Mouse (Mus musculus) layer of hippocampus, adult 2 months (tissue): Measurements from ENCODE around the gene Myo1e. TPM values are rescaled to one million over a fixed set of nuclear protein-coding genes. Genes with fewer than 3 reads are reported as not detected.
"Not testable (repeated sequence)": the region's sequence is repeated elsewhere in the genome, so short reads cannot be mapped to it uniquely, and the experiment has no call there.

ENCODE experiments used
- DNase-seq, 2 experiments: peaks; one replicate each; pipeline ENCODE4 v3.0.0; 2022; ENCODE audit warnings: low spot score in 2 of 2
- H3K27ac ChIP-seq: fragments of 200-600 bp; 2 replicates; pipeline ENCODE4 v1.8.1; 2022
- H3K4me3 ChIP-seq: fragments of 200-600 bp; 2 replicates; pipeline ENCODE4 v1.8.1; 2022; ENCODE audit warnings: mild to moderate bottlenecking
- CTCF ChIP-seq: fragments of 200-600 bp; conservative IDR thresholded peaks from 2 replicates; pipeline ENCODE4 v1.8.1; 2022; ENCODE audit warnings: antibody characterized with exemption, mild to moderate bottlenecking, moderate library complexity
- total RNA-seq, 2 experiments: library from RNA; stranded (reverse); gene quantifications; 2 replicates each; pipeline ENCODE4 v1.2.3; 2021

Myo1e gene
- total RNA-seq, 2 experiments from 2014 or later: 7.6 to 8.2 TPM

DNA sequence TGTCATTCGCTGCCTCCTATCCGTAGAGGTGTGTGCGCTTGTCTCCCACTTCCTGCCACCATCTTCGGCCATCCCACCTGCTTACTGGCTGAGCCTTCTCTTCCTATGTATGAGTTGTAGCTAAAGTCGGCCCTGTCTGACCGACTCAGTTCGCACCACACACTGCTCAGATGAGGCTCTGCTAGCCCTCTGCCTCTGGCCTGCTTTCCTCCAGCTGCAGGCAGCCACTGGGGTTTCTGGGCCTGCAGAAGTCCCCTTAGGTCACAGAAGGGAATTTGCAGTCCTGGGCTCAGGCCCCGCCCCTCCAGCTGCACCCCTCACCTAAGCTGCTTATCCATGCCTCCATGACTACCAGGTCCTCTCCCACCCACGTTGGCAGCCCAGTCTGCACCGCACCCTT, 39.3 kb downstream of the Myo1e start:
- H3K4me3 ChIP-seq: no peak overlapping the region
- no peak overlapping the region for H3K27ac ChIP-seq
- no peak for DNase-seq
- no peak for TF ChIP-seq CTCF

DNA sequence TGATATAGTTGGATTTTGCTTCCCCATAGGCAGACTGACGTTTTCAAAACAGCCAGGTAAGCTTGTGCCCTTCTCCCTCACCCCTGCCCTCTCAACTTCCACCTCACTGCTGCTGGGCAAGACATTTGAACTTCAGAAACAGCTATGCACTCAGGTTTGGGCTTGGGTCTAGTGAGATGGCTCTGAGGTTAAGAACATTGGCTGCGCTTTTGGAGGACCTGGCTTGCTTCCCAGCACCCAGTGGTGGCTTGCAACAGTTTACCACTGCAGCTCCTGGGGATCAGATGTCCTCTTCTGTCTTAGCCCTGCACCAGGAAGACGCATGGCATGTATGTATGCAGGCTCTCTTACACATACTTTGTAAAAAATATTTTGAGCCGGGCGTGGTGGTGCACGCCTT, 40.9 kb downstream of the Myo1e start:
- TF ChIP-seq CTCF: no peak

GRCm38 (mm10) chr9:70248826-70249225, 41.7 kb downstream of the Myo1e start:
- Histone ChIP-seq H3K4me3 (no peak overlapping the region), H3K27ac (no peak overlapping the region)
- no peak for DNase-seq
- TF ChIP-seq CTCF: no peak

More for the DNA sequence above, 40.9 kb downstream of the Myo1e start:
- Histone ChIP-seq H3K4me3 (no peak overlapping the region), H3K27ac (no peak overlapping the region)
- no peak for DNase-seq

GRCm38 (mm10) chr9:70249881-70250681, 42.9 kb downstream of the Myo1e start:
- Histone ChIP-seq H3K27ac (no peak overlapping the region), H3K4me3 (no peak overlapping the region)
- TF ChIP-seq CTCF: no peak
- DNase-seq: no peak

DNA sequence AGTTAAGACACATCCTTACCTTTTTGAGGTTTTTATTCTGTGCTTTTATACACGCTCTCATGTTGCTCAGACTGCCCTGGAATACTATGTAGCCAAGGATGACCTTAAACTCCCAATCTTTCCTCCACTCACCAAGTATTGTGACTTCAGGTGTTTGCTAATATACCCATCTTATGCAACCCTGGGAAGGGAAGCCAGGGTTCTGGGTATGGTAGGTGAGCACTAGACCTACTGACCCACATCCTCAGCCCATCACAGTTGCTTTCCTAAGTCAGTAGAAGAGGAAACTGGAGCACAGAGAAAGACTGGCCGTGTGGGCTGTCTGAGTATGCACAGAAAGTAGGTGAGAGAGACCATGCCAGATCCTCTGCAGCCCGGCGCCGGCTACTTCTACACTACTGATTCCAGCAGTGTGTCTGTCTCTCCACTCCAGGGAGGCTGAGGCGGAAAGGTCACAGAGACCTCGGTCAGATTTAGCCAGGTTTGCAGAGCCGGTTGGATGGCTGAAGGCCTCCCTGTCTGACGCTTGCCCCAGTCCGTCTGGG, 44.4 kb downstream of the Myo1e start:
- no peak overlapping the region for H3K4me3 ChIP-seq
- DNase-seq: no peak
- H3K27ac ChIP-seq: no peak overlapping the region
- no peak for TF ChIP-seq CTCF

DNA sequence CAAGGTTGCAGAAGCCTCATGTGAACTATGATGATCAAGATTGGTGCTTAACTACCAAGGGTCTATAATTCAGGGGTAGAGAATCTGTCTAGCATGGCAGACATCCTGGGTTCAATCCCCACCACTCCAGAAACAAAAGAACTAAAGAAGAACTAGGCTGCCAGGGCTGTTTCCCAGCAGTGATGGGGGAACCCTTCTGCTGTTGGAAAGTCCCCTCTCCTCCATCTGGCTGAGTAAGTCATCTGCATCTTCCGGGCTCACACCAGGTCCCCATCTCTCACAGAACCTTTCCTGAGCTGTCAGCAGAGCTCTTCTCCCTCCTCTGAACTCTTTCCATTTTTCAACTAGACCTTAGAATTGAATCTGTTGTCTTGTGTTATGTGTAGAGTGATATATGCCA, 45.9 kb downstream of the Myo1e start:
- no peak overlapping the region for H3K27ac ChIP-seq
- no peak for DNase-seq
- H3K4me3 ChIP-seq: no peak overlapping the region
- TF ChIP-seq CTCF: no peak

DNA sequence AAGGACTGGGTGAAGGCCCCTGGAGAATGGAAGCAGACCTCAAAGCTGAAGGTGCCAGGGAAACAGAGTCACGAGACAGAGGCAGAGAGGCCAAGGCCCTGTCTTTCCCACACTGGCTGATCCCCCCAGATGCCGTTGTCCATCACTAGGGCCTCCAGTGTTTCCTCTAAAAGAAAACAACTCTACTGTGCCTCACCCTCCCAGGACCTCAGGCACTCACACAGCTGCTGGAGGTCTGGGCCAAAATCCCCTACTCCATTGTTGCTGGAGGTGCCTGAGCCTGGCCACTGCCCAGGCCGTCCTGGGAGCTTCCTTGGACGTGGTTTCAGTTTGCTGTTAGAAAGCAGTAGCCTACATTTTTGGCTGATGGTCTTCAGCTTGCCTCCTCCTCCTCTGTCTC, 47.9 kb downstream of the Myo1e start:
- no peak for TF ChIP-seq CTCF
- DNase-seq: no peak
- Histone ChIP-seq H3K4me3 (no peak overlapping the region), H3K27ac (no peak overlapping the region)

GRCm38 (mm10) chr9:70256027-70256426, 48.9 kb downstream of the Myo1e start:
- not testable (repeated sequence) for H3K4me3 ChIP-seq, DNase-seq, H3K27ac ChIP-seq

- no peak for DNase-seq
- Histone ChIP-seq H3K27ac (no peak overlapping the region), H3K4me3 (no peak overlapping the region)
- TF ChIP-seq CTCF: no peak
Observed at GRCm38 (mm10) chr9:70257289-70258101, 50.3 kb downstream of the Myo1e start.

GRCm38 (mm10) chr9:70260324-70260841, 53.2 kb downstream of the Myo1e start:
- TF ChIP-seq CTCF: no peak
- Histone ChIP-seq H3K27ac (no peak overlapping the region), H3K4me3 (no peak overlapping the region)
- DNase-seq: no peak

DNA sequence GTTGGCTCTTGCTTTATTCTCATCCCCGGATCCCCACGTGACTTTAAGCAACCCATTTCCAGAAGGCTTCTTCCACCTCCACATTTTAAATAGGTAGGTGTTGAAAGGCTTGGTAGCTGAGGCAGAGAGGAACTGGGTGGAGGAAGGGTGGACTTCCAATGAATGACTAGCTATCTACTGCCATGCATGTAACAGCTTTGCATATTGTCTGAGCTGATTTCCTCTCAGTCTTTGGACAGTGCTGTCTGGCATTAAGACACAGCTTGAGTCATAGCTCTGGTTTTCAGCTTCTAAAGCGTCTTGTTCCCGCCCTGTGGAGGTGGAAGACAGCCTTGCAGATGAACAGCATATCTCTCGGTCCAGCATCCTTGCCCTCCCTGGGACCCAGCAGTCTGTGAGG, 54.5 kb downstream of the Myo1e start:
- Histone ChIP-seq H3K4me3 (no peak overlapping the region), H3K27ac (no peak overlapping the region)
- no peak for TF ChIP-seq CTCF
- DNase-seq: no peak

- no peak for TF ChIP-seq CTCF
- Histone ChIP-seq H3K4me3 (no peak overlapping the region), H3K27ac (peak overlapping the region; percentile 43; the same call in 1 of the 2 replicates)
- DNase-seq: no peak
Observed at GRCm38 (mm10) chr9:70263134-70263533, 56.0 kb downstream of the Myo1e start.

DNA sequence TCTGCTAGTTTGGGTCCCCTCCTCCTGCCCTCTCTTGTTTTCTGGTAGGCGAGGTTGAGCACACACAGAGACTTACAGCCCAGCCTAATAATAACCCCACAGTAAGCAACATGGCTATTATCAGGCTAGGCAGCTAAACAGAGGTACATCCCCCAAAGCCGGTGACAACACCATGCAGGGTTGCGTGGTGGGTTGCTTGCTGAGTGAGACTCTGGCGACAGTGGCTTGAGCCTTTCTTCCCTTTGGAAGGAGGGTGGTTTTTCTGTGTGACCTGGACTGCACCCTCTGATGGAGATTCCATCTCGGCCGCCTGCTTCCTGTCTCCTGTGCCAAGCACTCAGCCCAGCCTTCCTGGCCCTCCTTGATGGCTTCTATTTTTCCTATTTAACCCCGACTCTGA, 56.6 kb downstream of the Myo1e start:
- Histone ChIP-seq H3K27ac (peak overlapping the region; percentile 43; the same call in 1 of the 2 replicates), H3K4me3 (no peak overlapping the region)
- TF ChIP-seq CTCF: no peak
- no peak for DNase-seq

GRCm38 (mm10) chr9:70265513-70265912, 58.4 kb downstream of the Myo1e start:
- no peak for DNase-seq
- TF ChIP-seq CTCF: no peak
- Histone ChIP-seq H3K27ac (no peak overlapping the region), H3K4me3 (no peak overlapping the region)
